Mouse (Mus musculus) midbrain, postnatal 0 days (tissue): ENCODE results near the gene Cdk14. TPM values are rescaled to one million over a fixed set of nuclear protein-coding genes. Genes with fewer than 3 reads are reported as not detected.

Experiments used
- ATAC-seq: fragments of 200-750 bp; cut with Nextera tagmentation; 2 replicates; pipeline ENCODE4 v1.8.0; 2017; ENCODE audit warnings: moderate number of reproducible peaks, mild to moderate bottlenecking, moderate TSS enrichment, moderate library complexity; ENCODE audit not compliant: low FRiP score
- DNase-seq: peaks from one replicate; pipeline ENCODE4 v3.0.0-alpha.2; 2015; ENCODE audit warnings: low spot score
- H3K27ac ChIP-seq: fragments of 300-500 bp; sonication (generic); 2 replicates; pipeline ENCODE4 v1.5.1; 2014; ENCODE audit warnings: low read depth, mild to moderate bottlenecking, low read length, mixed read lengths
- H3K27me3 ChIP-seq: fragments of 300-500 bp; sonication (generic); 2 replicates; pipeline ENCODE4 v1.6.1; 2014; ENCODE audit warnings: low read length, control low read depth, mixed read lengths; ENCODE audit not compliant: insufficient read depth
- H3K36me3 ChIP-seq: fragments of 300-500 bp; sonication (generic); 2 replicates; pipeline ENCODE4 v1.6.1; 2014; ENCODE audit warnings: low read length, control low read depth, mixed read lengths; ENCODE audit not compliant: insufficient read depth
- H3K4me1 ChIP-seq: fragments of 300-500 bp; sonication (generic); 2 replicates; pipeline ENCODE4 v1.6.1; 2014; ENCODE audit warnings: mild to moderate bottlenecking, control low read depth, antibody characterized with exemption, low read length, mixed read lengths; ENCODE audit not compliant: insufficient read depth
- H3K4me2 ChIP-seq: fragments of 300-500 bp; sonication (generic); 2 replicates; pipeline ENCODE4 v1.6.1; 2014; ENCODE audit warnings: low read depth, mild to moderate bottlenecking, low read length, mixed read lengths; ENCODE audit not compliant: poor library complexity, severe bottlenecking
- H3K4me3 ChIP-seq: fragments of 300-500 bp; sonication (generic); 2 replicates; pipeline ENCODE4 v1.5.1; 2014; ENCODE audit warnings: low read depth, mild to moderate bottlenecking, low read length, moderate library complexity
- H3K9ac ChIP-seq: fragments of 300-500 bp; sonication (generic); replicated peaks from 2 replicates; pipeline ENCODE4 v1.6.1; 2014; ENCODE audit warnings: mild to moderate bottlenecking, low read length, moderate library complexity, mixed read lengths; ENCODE audit not compliant: poor library complexity, severe bottlenecking
- H3K9me3 ChIP-seq: fragments of 300-500 bp; sonication (generic); 2 replicates; pipeline ENCODE4 v1.6.1; 2016; ENCODE audit warnings: low read length, control low read depth
- CTCF ChIP-seq: IDR thresholded peaks from 2 replicates; pipeline ENCODE4 v1.5.1; 2016; ENCODE audit warnings: antibody characterized with exemption, mild to moderate bottlenecking
- WGBS: fragments of 180-500 bp; shearing (Covaris S2); extraction: QIAGEN DNeasy Blood & Tissue Kit; methylation state at CpG from one replicate; pipeline ENCODE4 v1.1.7; 2014; 5-methylcytosine and 5-hydroxymethylcytosine counted together
- polyA plus RNA-seq: library from polyadenylated mRNA; unstranded; fragments of >200 nt; fragmentation: Nextera tagmentation; extraction: Ambion mirVana; gene quantifications from 2 replicates; pipeline ENCODE4 v1.2.1, GENCODE M21; 2015
- total RNA-seq: library from RNA; depleted of rRNA; stranded (reverse); fragments of >200 nt; gene quantifications from 2 replicates; pipeline ENCODE4 v1.2.3, GENCODE M21; 2014

Cdk14 gene
- total and polyA plus RNA-seq, 2 experiments from 2014 or later = 45.6 to 84.4 TPM

DNA sequence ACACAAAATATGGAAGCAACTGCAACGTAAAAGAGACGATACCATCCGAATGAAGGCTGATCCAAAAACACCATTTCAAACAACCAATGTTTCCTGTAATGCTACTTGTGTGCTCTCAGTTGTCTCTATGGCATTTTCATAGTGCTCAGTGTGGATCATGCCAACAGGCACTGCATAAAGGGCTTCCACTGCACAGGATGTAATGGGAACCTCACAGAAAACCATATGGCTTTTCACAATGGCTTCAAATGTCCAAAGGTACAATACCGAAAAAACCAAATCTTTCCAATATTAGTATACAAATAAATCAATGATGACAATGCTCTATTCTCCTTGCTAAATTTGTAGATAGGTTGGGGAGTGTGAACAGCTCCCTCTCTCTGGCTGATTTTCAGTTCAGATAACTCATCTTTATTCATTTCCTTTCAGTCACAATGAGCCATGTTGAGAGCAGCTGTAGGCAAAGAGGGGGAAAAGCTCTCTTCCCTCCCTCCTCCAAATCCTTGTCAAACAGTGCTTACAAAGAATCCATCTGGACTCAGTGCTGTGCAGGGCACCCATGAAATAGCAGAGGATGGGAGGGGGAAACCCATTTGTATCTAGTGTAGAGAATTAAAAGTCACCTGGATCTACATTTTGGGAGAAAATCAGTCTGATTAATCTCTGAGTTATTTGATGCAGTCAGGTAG is 568.7 kb downstream of the Cdk14 start:
- no peak overlapping the region for H3K4me2 ChIP-seq
- H3K4me1 ChIP-seq = no peaks in the 10 kb centered on the region
- H3K27ac ChIP-seq = no peak overlapping the region
- no peak overlapping the region for H3K4me3 ChIP-seq
- TF ChIP-seq CTCF = no peak
- H3K9ac ChIP-seq = no peak overlapping the region
- no peak for ATAC-seq
- no peaks in the 10 kb centered on the region for H3K36me3 ChIP-seq
- WGBS = 85% methylated on average over 4 of the region's 4 CpGs
- DNase-seq = no peak
- no peaks in the 10 kb centered on the region for H3K9me3 ChIP-seq
- no peaks in the 10 kb centered on the region for H3K27me3 ChIP-seq

DNA sequence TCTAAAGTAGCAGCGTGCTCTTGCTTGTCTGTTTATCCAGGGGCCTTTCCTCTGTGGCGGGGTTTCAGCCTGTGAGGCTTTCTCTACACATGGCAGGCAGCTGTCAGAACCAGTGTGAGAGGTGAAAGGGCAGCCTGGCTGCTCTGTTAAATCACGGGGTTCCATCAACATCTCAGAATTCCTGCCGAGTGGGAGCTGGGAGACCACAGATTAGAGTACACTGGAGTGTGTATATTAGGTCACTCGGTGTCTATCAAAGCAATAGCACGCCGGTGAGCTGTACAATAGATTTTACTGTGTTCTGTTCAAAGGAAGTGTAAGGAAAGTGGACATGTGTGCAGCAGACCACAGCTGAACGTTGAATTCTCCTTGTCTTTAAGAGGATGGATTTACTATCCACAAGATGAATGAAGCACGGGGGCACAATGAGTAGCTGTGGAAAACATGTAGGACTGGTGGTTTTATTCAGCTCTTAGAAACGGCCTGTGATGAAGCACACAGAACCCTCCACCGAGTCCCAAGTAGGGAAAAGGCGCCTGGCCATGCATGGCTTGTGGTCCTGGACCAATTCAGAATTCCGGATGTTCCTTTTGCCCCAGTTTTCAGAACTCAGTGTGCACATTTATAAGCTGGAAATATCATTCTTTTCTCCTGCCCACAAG is 585.2 kb downstream of the Cdk14 start:
- no peak overlapping the region for H3K4me2 ChIP-seq
- peak; percentile 39 for DNase-seq
- WGBS = 22% methylated on average over 13 of the region's 13 CpGs
- H3K27me3 ChIP-seq = no peaks in the 10 kb centered on the region
- no peak overlapping the region for H3K4me3 ChIP-seq
- H3K4me1 ChIP-seq = no peaks in the 10 kb centered on the region
- H3K36me3 ChIP-seq = no peaks in the 10 kb centered on the region
- peak overlapping the region; percentile 47 for H3K27ac ChIP-seq
- H3K9me3 ChIP-seq = no peaks in the 10 kb centered on the region
- TF ChIP-seq CTCF = no peak
- no peak overlapping the region for H3K9ac ChIP-seq
- ATAC-seq = 0 out of 2 replicates have a peak, but pooled peaks have one; percentile 27

GRCm38 (mm10) chr5:4833940-4834339 is 586.2 kb downstream of the Cdk14 start:
- TF ChIP-seq CTCF = no peak
- Histone ChIP-seq H3K9ac (0 out of 2 replicates have a peak overlapping the region, but pooled peaks have one; percentile 33), H3K9me3 (no peaks in the 10 kb centered on the region), H3K4me3 (no peak overlapping the region), H3K36me3 (no peaks in the 10 kb centered on the region), H3K27me3 (no peaks in the 10 kb centered on the region), H3K27ac (peak overlapping the region; percentile 47; the same call in 1 of the 2 replicates), H3K4me1 (no peaks in the 10 kb centered on the region), H3K4me2 (no peak overlapping the region)
- 0 out of 2 replicates have a peak, but pooled peaks have one; percentile 34 for ATAC-seq
- 20% methylated on average over 11 of the region's 11 CpGs for WGBS
- peak; percentile 19 for DNase-seq

- DNase-seq = no peak
- 84% methylated on average over 2 of the region's 2 CpGs for WGBS
These were observed 593.2 kb downstream of the Cdk14 start for GRCm38 (mm10) chr5:4826886-4827285.

GRCm38 (mm10) chr5:4825951-4826350 is 594.2 kb downstream of the Cdk14 start:
- no peak for ATAC-seq
- no peaks in the 10 kb centered on the region for H3K36me3 ChIP-seq
- H3K9me3 ChIP-seq = no peaks in the 10 kb centered on the region
- no peak overlapping the region for H3K27ac ChIP-seq
- DNase-seq = no peak
- H3K4me2 ChIP-seq = no peak overlapping the region
- no peak overlapping the region for H3K4me3 ChIP-seq
- no peaks in the 10 kb centered on the region for H3K27me3 ChIP-seq
- TF ChIP-seq CTCF = no peak
- H3K9ac ChIP-seq = no peak overlapping the region
- WGBS = 77% methylated on average over 7 of the region's 7 CpGs
- H3K4me1 ChIP-seq = peaks cover 9% of the 10 kb centered on the region; the same call in 1 of the 2 replicates

More at GRCm38 (mm10) chr5:4826886-4827285, 593.2 kb downstream of the Cdk14 start:
- no peak overlapping the region for H3K4me2 ChIP-seq
- no peaks in the 10 kb centered on the region for H3K36me3 ChIP-seq
- no peak overlapping the region for H3K9ac ChIP-seq
- TF ChIP-seq CTCF = no peak
- H3K4me3 ChIP-seq = no peak overlapping the region
- ATAC-seq = no peak
- no peaks in the 10 kb centered on the region for H3K27me3 ChIP-seq
- no peaks in the 10 kb centered on the region for H3K9me3 ChIP-seq
- H3K27ac ChIP-seq = no peak overlapping the region
- peaks cover 3% of the 10 kb centered on the region; the same call in 1 of the 2 replicates for H3K4me1 ChIP-seq

DNA sequence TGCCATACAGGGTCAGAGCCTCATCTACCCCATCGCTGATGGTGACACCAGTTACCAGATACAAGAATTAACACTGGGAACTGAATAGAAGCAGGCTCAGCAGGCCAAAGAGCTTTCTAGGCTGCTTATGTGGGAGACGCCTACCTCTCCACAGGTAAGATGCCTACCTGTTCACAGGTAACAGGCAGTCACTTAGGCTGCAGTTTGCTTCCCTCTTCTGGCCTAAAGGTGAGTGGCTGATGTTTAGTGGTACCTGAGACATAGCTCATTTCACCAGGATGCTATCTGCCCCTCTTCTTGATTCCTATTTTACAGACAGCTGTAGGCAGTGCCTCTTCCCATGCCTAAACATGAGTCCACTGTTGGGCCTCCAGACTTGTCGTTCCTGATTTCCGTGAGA is 595.0 kb downstream of the Cdk14 start:
- no peaks in the 10 kb centered on the region for H3K9me3 ChIP-seq
- H3K27ac ChIP-seq = no peak overlapping the region
- H3K27me3 ChIP-seq = no peaks in the 10 kb centered on the region
- no peak for ATAC-seq
- H3K4me1 ChIP-seq = peaks cover 9% of the 10 kb centered on the region; the same call in 1 of the 2 replicates
- DNase-seq = no peak
- H3K9ac ChIP-seq = no peak overlapping the region
- H3K36me3 ChIP-seq = no peaks in the 10 kb centered on the region
- 92% methylated on average over 4 of the region's 4 CpGs for WGBS
- TF ChIP-seq CTCF = peak; percentile 29
- no peak overlapping the region for H3K4me2 ChIP-seq
- H3K4me3 ChIP-seq = no peak overlapping the region
